In genomic region chr2:29684498-29684897, GRCm38 (mm10) we compare ENCODE assay signal across 26 mouse cellular contexts.
DNase-seq lines count a peak whose midpoint lies in the region; ATAC-seq and TF ChIP-seq lines count a peak whose summit lies in the region.
"Had no signal": no experiment of that assay in that cellular context is flagged by ENCODE, and none has a peak within 500 bp of the region (broad histone marks: within the 10 kb centered on the region; RNA-seq: fewer than 3 reads in every experiment).

No protein-coding gene starts in this region.

- no peak for TF ChIP-seq CTCF in layer of hippocampus, adult 2 months (conservative IDR thresholded peaks at IDR 0.05)
- TF ChIP-seq CTCF in thymus, adult 2 months (IDR thresholded peaks at IDR 0.05; ENCODE audit: borderline replicate concordance, control insufficient read depth, extremely low read depth, insufficient read depth, low read length, poor library complexity), result no peak

- no peak for DNase-seq in layer of hippocampus, adult 2 months (ENCODE audit: low spot score in 2 of 2)
- DNase-seq in layer of hippocampus, postnatal 14 days (ENCODE audit: low spot score in 2 of 2), result no peak
- peak; percentile 50 for DNase-seq in thymus, adult 2 months
- no peak for DNase-seq in testis, postnatal 14 days (ENCODE audit: low spot score)
- no peak for DNase-seq in adrenal gland, postnatal 25 days
- DNase-seq in urinary bladder, postnatal 36 days (ENCODE audit: low spot score in 2 of 2), result no peak
- DNase-seq: adrenal gland, postnatal 10 days; cerebellum, adult 18-20 months; cerebellum, postnatal 36 days; forebrain, postnatal 0 days; gastrocnemius, adult 2 months; heart, adult 11 months; heart, postnatal 36 days; kidney, adult 18-20 months; kidney, postnatal 14 days; right cerebral cortex, postnatal 14 days had no signal

- no peak overlapping the region for H3K4me3 ChIP-seq in layer of hippocampus, adult 2 months
- H3K4me3 ChIP-seq in liver, embryonic 12.5 days, result no peak overlapping the region
- H3K4me3 ChIP-seq in thymus, adult 2 months (ENCODE audit: control insufficient read depth, insufficient read depth, low read length), result no peak overlapping the region
- H3K4me3 ChIP-seq: embryonic facial prominence, embryonic 15.5 days; gastrocnemius, adult 2 months; heart, embryonic 13.5 days; hindbrain, embryonic 15.5 days; limb, embryonic 15.5 days; midbrain, embryonic 13.5 days; neural tube, embryonic 13.5 days had no signal

- no peak for ATAC-seq in liver, embryonic 12.5 days
- ATAC-seq: activated CD4-positive, CD25-positive, alpha-beta regulatory T cell, adult 4 months; forebrain, postnatal 0 days; lung, postnatal 0 days; midbrain, embryonic 13.5 days; Patski had no signal

- 36% methylated on average over 2 of the region's 2 CpGs for WGBS in liver, embryonic 12.5 days (ENCODE audit: insufficient replicate concordance)
- WGBS in thymus, adult 2 months, result 33% methylated on average over 2 of the region's 2 CpGs

- H3K27me3 ChIP-seq in liver, embryonic 12.5 days (replicated peaks), result no peaks in the 10 kb centered on the region
- H3K27me3 ChIP-seq in thymus, adult 2 months (ENCODE audit: control insufficient read depth, insufficient read depth, low read length), result no peaks in the 10 kb centered on the region
- H3K27me3 ChIP-seq: embryonic facial prominence, embryonic 15.5 days; heart, embryonic 13.5 days; hindbrain, embryonic 15.5 days; limb, embryonic 15.5 days; midbrain, embryonic 13.5 days; neural tube, embryonic 13.5 days; Patski had no signal

- no peak for TF ChIP-seq POLR2A in thymus, adult 2 months (IDR thresholded peaks at IDR 0.05; ENCODE audit: control insufficient read depth, extremely low read depth, insufficient read depth, low read length, poor library complexity)

- H3K9ac ChIP-seq in liver, embryonic 12.5 days, result peak overlapping the region; percentile 12; the same call in 1 of the 2 replicates
- H3K9ac ChIP-seq: embryonic facial prominence, embryonic 15.5 days; forebrain, postnatal 0 days; heart, embryonic 13.5 days; hindbrain, embryonic 15.5 days; limb, embryonic 15.5 days; midbrain, embryonic 13.5 days; neural tube, embryonic 13.5 days had no signal

- peaks cover 42% of the 10 kb centered on the region for H3K36me3 ChIP-seq in liver, embryonic 12.5 days
- peaks cover 11% of the 10 kb centered on the region for H3K36me3 ChIP-seq in thymus, adult 2 months (ENCODE audit: control insufficient read depth, insufficient read depth, low read length)

- no peaks in the 10 kb centered on the region for H3K9me3 ChIP-seq in liver, embryonic 12.5 days (replicated peaks)
- H3K9me3 ChIP-seq: embryonic facial prominence, embryonic 15.5 days; heart, embryonic 13.5 days; hindbrain, embryonic 15.5 days; limb, embryonic 15.5 days; midbrain, embryonic 13.5 days; neural tube, embryonic 13.5 days had no signal

- peak overlapping the region; percentile 52 for H3K4me2 ChIP-seq in liver, embryonic 12.5 days
- H3K4me2 ChIP-seq: embryonic facial prominence, embryonic 15.5 days; heart, embryonic 13.5 days; hindbrain, embryonic 15.5 days; limb, embryonic 15.5 days; midbrain, embryonic 13.5 days; neural tube, embryonic 13.5 days had no signal

- 0 out of 2 replicates have a peak overlapping the region, but pooled peaks have one; percentile 23 for H3K27ac ChIP-seq in layer of hippocampus, adult 2 months
- H3K27ac ChIP-seq in liver, embryonic 12.5 days, result peak overlapping the region; percentile 89
- peak overlapping the region; percentile 77 for H3K27ac ChIP-seq in thymus, adult 2 months (ENCODE audit: control insufficient read depth, insufficient read depth, low read length)
- H3K27ac ChIP-seq: embryonic facial prominence, embryonic 15.5 days; gastrocnemius, adult 2 months; heart, embryonic 13.5 days; hindbrain, embryonic 15.5 days; limb, embryonic 15.5 days; midbrain, embryonic 13.5 days; neural tube, embryonic 13.5 days had no signal

- peaks cover 70% of the 10 kb centered on the region for H3K4me1 ChIP-seq in liver, embryonic 12.5 days
- H3K4me1 ChIP-seq in thymus, adult 2 months (replicated peaks; ENCODE audit: control insufficient read depth, insufficient read depth, low read length), result peaks cover 29% of the 10 kb centered on the region
- H3K4me1 ChIP-seq: embryonic facial prominence, embryonic 15.5 days; neural tube, embryonic 13.5 days had no signal

Comparison
In these comparisons a context has a peak if more than half of its experiments do, and no peak if none do; other contexts are left out.
1. H3K27ac ChIP-seq: peak in every context shown above with its lines; median percentile 89 in liver, embryonic 12.5 days; 77 in thymus, adult 2 months; 23 in layer of hippocampus, adult 2 months.